ENCODE assay signal across 8 mouse cellular contexts in the genomic region with DNA sequence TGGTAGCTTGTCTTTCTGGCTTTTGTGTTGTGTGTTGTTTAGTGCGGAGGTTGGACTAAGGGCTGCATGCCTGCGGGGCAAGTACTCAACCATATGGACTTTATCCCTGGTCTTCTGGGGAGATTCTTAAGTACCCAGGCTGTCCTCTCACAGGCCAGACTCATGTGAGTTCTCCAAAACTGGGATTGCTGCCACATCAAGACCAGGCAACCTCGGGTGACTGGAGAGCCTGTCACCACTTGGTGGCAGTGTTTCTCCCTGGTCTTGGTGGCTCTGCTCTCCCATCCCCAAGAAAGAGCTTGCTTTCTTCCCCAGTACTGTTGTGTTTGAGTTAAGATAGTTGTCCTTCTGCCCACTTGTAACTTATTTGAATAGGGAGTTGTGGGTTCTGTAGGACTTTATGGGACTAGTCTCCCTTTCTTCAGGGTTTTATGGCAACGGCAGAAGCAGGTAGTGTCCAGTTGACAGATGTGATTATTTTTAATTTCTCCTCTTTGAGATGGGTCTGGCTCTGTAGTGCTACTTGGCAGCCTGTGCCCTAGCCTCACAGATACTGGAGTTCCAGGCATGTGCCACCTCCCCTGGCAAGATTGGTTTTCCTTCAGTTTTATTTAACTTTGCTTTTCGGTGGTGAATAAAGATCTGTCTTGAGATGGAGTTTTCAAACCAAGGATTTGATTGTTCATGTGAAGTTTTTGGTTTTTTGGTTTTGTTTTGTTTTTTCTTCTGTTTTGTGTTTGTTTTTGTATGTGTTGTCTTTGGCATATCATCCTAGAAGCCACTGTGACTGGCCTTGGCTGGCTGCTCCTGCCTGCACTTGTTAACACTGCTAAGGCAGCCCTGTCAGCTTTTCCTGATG.
DNase-seq lines count a peak whose midpoint lies in the region; ATAC-seq lines count a peak whose summit lies in the region.

No protein-coding gene starts in this region.

- 70% methylated on average over 5 of the region's 5 CpGs for WGBS in hindbrain, embryonic 14.5 days

- H3K9me3 ChIP-seq in hindbrain, embryonic 14.5 days (ENCODE audit: control insufficient read depth, low read length), result no peaks in the 10 kb centered on the region

- no peak overlapping the region for H3K4me2 ChIP-seq in hindbrain, embryonic 14.5 days (replicated peaks)

- peak; percentile 81; the same call in 1 of the 2 replicates for ATAC-seq in hindbrain, embryonic 14.5 days (ENCODE audit: low FRiP score)

- DNase-seq in R1 (ENCODE audit: low read depth, low spot score), result peak; percentile 70
- DNase-seq in cerebellum, adult 9-11 months, result peak; percentile 69
- peak; percentile 74 to 81 for DNase-seq in frontal cortex, postnatal 14 days (ENCODE audit: low spot score in 2 of 2)
- peak; percentile 79 for DNase-seq in hindbrain, embryonic 14.5 days (ENCODE audit: low spot score)
- peak; percentile 63 to 76 for DNase-seq in layer of hippocampus, postnatal 25 days (ENCODE audit: extremely low spot score in 1 of 2, low spot score in 1 of 2)
- peak; percentile 90 for DNase-seq in lung, postnatal 14 days
- DNase-seq in retina, postnatal 1 day, result peak; percentile 75
- peak; percentile 66 to 68 for DNase-seq in thymus, postnatal 36 days

- H3K27me3 ChIP-seq in hindbrain, embryonic 14.5 days (ENCODE audit: control insufficient read depth, insufficient read depth, low read length), result no peaks in the 10 kb centered on the region

- no peaks in the 10 kb centered on the region for H3K4me1 ChIP-seq in hindbrain, embryonic 14.5 days (replicated peaks; ENCODE audit: control insufficient read depth, insufficient read depth, low read length)

- peaks cover 7% of the 10 kb centered on the region for H3K36me3 ChIP-seq in hindbrain, embryonic 14.5 days (replicated peaks; ENCODE audit: control insufficient read depth, insufficient read depth)

- H3K4me3 ChIP-seq in hindbrain, embryonic 14.5 days (replicated peaks; ENCODE audit: low read length), result no peak overlapping the region

- no peak overlapping the region for H3K27ac ChIP-seq in hindbrain, embryonic 14.5 days

- no peak overlapping the region for H3K9ac ChIP-seq in hindbrain, embryonic 14.5 days
